Mouse (Mus musculus) bone marrow macrophage, adult 2 months (primary cell): ENCODE data around the gene Ncl. TPM values are rescaled to one million over a fixed set of nuclear protein-coding genes. Genes with fewer than 3 reads are reported as not detected.

ENCODE experiments used
- H3K27ac ChIP-seq: 2 replicates; pipeline ENCODE4 v1.5.1; 2012; ENCODE audit warnings: low read depth, low read length; ENCODE audit not compliant: insufficient read depth
- H3K4me1 ChIP-seq: 2 replicates; pipeline ENCODE4 v1.6.1; 2012; ENCODE audit warnings: low read length; ENCODE audit not compliant: control insufficient read depth, insufficient read depth
- H3K4me3 ChIP-seq: 2 replicates; pipeline ENCODE4 v1.5.1; 2012; ENCODE audit warnings: mild to moderate bottlenecking, low read length, moderate library complexity; ENCODE audit not compliant: insufficient read depth
- CTCF ChIP-seq: IDR thresholded peaks from 2 replicates; pipeline ENCODE4 v1.5.1; 2012; ENCODE audit warnings: low read depth, mild to moderate bottlenecking, low read length, moderate library complexity
- POLR2A ChIP-seq: IDR thresholded peaks from 2 replicates; pipeline ENCODE4 v1.6.1; 2012; ENCODE audit warnings: mild to moderate bottlenecking, low read depth, low read length, borderline replicate concordance
- polyA plus RNA-seq: library from polyadenylated mRNA; stranded (reverse); fragments of >200 nt; gene quantifications from 2 replicates; pipeline ENCODE4 v1.2.4, GENCODE M21; 2012; ENCODE audit not compliant: missing spikeins, insufficient read depth, insufficient read length

Gene Ncl
- polyA plus RNA-seq, 1 experiment: 191 TPM

GRCm38 (mm10) chr1:86361852-86362615, 2.8 kb upstream of the Ncl start:
- Histone ChIP-seq H3K27ac (no peak overlapping the region), H3K4me3 (no peak overlapping the region), H3K4me1 (peaks cover 13% of the 10 kb centered on the region)
- TF ChIP-seq CTCF (no peak), POLR2A (no peak)

- Histone ChIP-seq H3K4me1 (peaks cover 21% of the 10 kb centered on the region), H3K4me3 (peak overlapping the region; percentile 71), H3K27ac (0 out of 2 replicates have a peak overlapping the region, but pooled peaks have one; percentile 15)
- no peak for TF ChIP-seq POLR2A
- TF ChIP-seq CTCF: no peak
These were observed 1.2 kb upstream of the Ncl start for GRCm38 (mm10) chr1:86360441-86360840.

GRCm38 (mm10) chr1:86359798-86360179, 589 bp upstream of the Ncl start:
- Histone ChIP-seq H3K4me1 (peaks cover 21% of the 10 kb centered on the region), H3K27ac (peak overlapping the region; percentile 15)

GRCm38 (mm10) chr1:86358229-86358905, 833 bp downstream of the Ncl start:
- no peak for TF ChIP-seq POLR2A
- TF ChIP-seq CTCF: no peak
- peak overlapping the region; percentile 92 for H3K27ac ChIP-seq
- H3K4me3 ChIP-seq: peak overlapping the region; percentile 89
- peaks cover 23% of the 10 kb centered on the region for H3K4me1 ChIP-seq

More at GRCm38 (mm10) chr1:86359798-86360179, 589 bp upstream of the Ncl start:
- no peak for TF ChIP-seq CTCF
- TF ChIP-seq POLR2A: no peak
- peak overlapping the region; percentile 71 for H3K4me3 ChIP-seq

- H3K4me1 ChIP-seq: peaks cover 15% of the 10 kb centered on the region
- no peak overlapping the region for H3K27ac ChIP-seq
- TF ChIP-seq POLR2A (no peak), CTCF (no peak)
- no peak overlapping the region for H3K4me3 ChIP-seq
These were observed 5.0 kb downstream of the Ncl start for GRCm38 (mm10) chr1:86354186-86354585.

GRCm38 (mm10) chr1:86350576-86350975, 8.6 kb downstream of the Ncl start:
- H3K4me3 ChIP-seq: no peak overlapping the region
- TF ChIP-seq CTCF (no peak), POLR2A (no peak)
- no peak overlapping the region for H3K27ac ChIP-seq
- peaks cover 10% of the 10 kb centered on the region for H3K4me1 ChIP-seq

DNA sequence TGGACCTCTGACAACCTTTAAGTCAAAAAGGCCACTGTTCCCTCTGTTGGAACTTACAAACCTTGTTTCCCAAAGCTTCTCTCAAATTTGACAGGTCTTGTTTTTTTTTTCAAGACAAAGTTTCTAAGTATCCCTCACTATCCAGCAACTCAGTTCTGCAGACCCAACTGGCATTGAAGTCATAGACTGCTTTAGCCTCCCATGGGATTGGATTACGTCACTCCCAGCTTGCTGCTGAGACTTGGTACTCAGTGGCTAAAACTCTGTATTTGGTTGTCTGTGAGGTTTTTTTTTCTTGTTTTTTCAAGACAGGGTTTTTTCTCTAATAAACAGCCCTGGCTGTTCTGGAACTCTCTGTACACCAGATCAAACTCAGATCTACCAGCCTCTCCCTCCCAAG, 9.5 kb downstream of the Ncl start:
- Histone ChIP-seq H3K4me3 (no peak overlapping the region), H3K27ac (no peak overlapping the region), H3K4me1 (peaks cover 18% of the 10 kb centered on the region)
- TF ChIP-seq CTCF (no peak), POLR2A (no peak)

DNA sequence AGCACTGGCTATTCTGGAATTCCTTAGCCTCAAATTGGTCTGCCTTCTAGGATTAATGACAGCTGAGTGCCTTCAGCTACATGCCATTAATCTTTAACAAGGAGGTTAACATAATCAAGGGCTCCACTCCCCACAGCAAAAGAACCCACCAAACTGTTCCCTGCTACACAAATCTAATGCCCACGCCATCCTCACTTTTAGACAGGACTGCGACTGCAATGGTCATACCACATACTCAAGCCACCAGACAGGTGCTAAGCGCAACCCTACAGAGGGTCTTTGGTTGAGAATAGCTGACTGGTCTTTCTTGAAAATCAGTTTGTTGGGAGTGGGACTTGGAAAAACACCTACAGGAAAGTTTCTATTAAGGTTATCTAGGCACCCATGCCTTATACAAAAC, 10.0 kb downstream of the Ncl start:
- Histone ChIP-seq H3K4me3 (no peak overlapping the region), H3K4me1 (peaks cover 17% of the 10 kb centered on the region), H3K27ac (no peak overlapping the region)
- TF ChIP-seq CTCF: no peak
- no peak for TF ChIP-seq POLR2A

DNA sequence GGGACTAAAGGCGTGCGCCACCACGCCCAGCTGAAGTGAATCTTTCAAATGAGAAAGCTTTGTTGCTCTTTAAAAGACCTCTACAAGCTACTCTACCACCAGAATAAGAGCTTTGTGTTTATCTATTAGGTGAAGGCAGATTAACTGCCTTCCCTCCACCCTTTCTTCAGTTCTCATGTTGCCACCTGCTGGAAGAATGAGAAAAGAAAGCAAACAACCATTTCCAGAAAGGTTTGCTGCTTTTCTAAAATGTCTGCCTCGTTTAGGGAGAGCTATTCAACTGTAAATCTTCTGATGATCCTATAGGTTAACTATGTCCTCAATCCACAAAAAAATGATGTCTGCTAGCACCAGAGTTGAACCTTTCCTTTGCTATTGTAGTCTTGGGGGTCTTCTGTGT, 10.4 kb downstream of the Ncl start:
- Histone ChIP-seq H3K4me1 (peaks cover 21% of the 10 kb centered on the region), H3K4me3 (no peak overlapping the region), H3K27ac (no peak overlapping the region)
- TF ChIP-seq POLR2A (no peak), CTCF (no peak)

- no peak overlapping the region for H3K4me3 ChIP-seq
- H3K27ac ChIP-seq: no peak overlapping the region
- peaks cover 24% of the 10 kb centered on the region for H3K4me1 ChIP-seq
- TF ChIP-seq CTCF: no peak
These were observed 11.1 kb downstream of the Ncl start for GRCm38 (mm10) chr1:86348083-86348482.

DNA sequence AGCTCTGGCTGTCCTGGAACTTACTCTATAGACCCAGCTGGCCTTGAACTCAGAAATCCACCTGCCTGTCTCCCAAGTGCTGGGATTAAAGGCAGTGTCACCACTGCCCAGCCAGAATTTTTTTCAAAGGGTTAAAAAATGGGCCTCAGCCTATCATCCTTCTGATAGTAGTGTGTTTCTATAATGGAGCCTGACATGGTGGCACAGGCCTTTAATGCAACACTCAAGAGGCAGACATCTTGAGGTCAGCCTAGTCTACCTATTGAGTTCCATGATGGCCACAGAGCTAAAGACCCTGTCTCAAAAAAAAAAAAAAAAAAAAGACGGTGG, 11.5 kb downstream of the Ncl start:
- Histone ChIP-seq H3K4me1 (peaks cover 24% of the 10 kb centered on the region), H3K4me3 (no peak overlapping the region), H3K27ac (no peak overlapping the region)
- TF ChIP-seq CTCF (no peak), POLR2A (no peak)
